Mouse (Mus musculus) hindbrain, embryonic 13.5 days (tissue): ENCODE results near the gene Plagl2. TPM values are rescaled to one million over a fixed set of nuclear protein-coding genes. Genes with fewer than 3 reads are reported as not detected.

ENCODE experiments used
- ATAC-seq: fragments of 200-750 bp; cut with Nextera tagmentation; 2 replicates; pipeline ENCODE4 v1.8.0; 2017; ENCODE audit warnings: moderate TSS enrichment; ENCODE audit not compliant: low FRiP score
- H3K27ac ChIP-seq: fragments of 300-500 bp; sonication (generic); 2 replicates; pipeline ENCODE4 v1.5.1; 2015; ENCODE audit warnings: inconsistent platforms, mild to moderate bottlenecking, moderate library complexity
- H3K27me3 ChIP-seq: fragments of 300-500 bp; sonication (generic); 2 replicates; pipeline ENCODE4 v1.6.1; 2015; ENCODE audit warnings: mild to moderate bottlenecking, inconsistent platforms
- H3K36me3 ChIP-seq: fragments of 300-500 bp; sonication (generic); 2 replicates; pipeline ENCODE4 v1.6.1; 2015; ENCODE audit warnings: mild to moderate bottlenecking, inconsistent platforms
- H3K4me1 ChIP-seq: fragments of 300-500 bp; sonication (generic); replicated peaks from 2 replicates; pipeline ENCODE4 v1.6.1; 2015; ENCODE audit warnings: inconsistent platforms
- H3K4me2 ChIP-seq: fragments of 300-500 bp; sonication (generic); 2 replicates; pipeline ENCODE4 v1.6.1; 2015; ENCODE audit warnings: inconsistent platforms, mild to moderate bottlenecking, moderate library complexity
- H3K4me3 ChIP-seq: fragments of 300-500 bp; sonication (generic); 2 replicates; pipeline ENCODE4 v1.5.1; 2015; ENCODE audit warnings: mild to moderate bottlenecking, inconsistent platforms
- H3K9ac ChIP-seq: fragments of 300-500 bp; sonication (generic); 2 replicates; pipeline ENCODE4 v1.6.1; 2015; ENCODE audit warnings: mild to moderate bottlenecking, inconsistent platforms
- H3K9me3 ChIP-seq: fragments of 300-500 bp; sonication (generic); 2 replicates; pipeline ENCODE4 v1.6.1; 2016; ENCODE audit warnings: inconsistent platforms
- WGBS: fragments of 180-500 bp; shearing (Covaris S2); methylation state at CpG from one replicate; pipeline ENCODE4 v1.1.7; 2015; 5-methylcytosine and 5-hydroxymethylcytosine counted together
- polyA plus RNA-seq: library from polyadenylated mRNA; unstranded; fragments of >200 nt; fragmentation: Nextera tagmentation; extraction: Ambion mirVana; gene quantifications from 2 replicates; pipeline ENCODE4 v1.2.1, GENCODE M21; 2015

Gene Plagl2
- polyA plus RNA-seq, 1 experiment from 2014 or later = 7.2 TPM

- Histone ChIP-seq H3K4me3 (no peak overlapping the region), H3K9ac (no peak overlapping the region), H3K27me3 (no peaks in the 10 kb centered on the region), H3K36me3 (peaks cover 37% of the 10 kb centered on the region), H3K4me1 (peaks cover 41% of the 10 kb centered on the region), H3K27ac (no peak overlapping the region), H3K9me3 (no peaks in the 10 kb centered on the region), H3K4me2 (no peak overlapping the region)
- WGBS = 81% methylated on average over 4 of the region's 4 CpGs
- no peak for ATAC-seq
These were observed 4.0 kb downstream of the Plagl2 start for GRCm38 (mm10) chr2:153237193-153237592.

- ATAC-seq = no peak
- Histone ChIP-seq H3K4me1 (peaks cover 18% of the 10 kb centered on the region), H3K27me3 (no peaks in the 10 kb centered on the region), H3K27ac (no peak overlapping the region), H3K9ac (no peak overlapping the region), H3K4me2 (no peak overlapping the region), H3K9me3 (no peaks in the 10 kb centered on the region), H3K4me3 (no peak overlapping the region), H3K36me3 (peaks cover 62% of the 10 kb centered on the region)
- 85% methylated on average over 5 of the region's 5 CpGs for WGBS
These were observed 12.7 kb downstream of the Plagl2 start for GRCm38 (mm10) chr2:153228523-153228922.

- ATAC-seq = no peak
- Histone ChIP-seq H3K4me1 (peaks cover 18% of the 10 kb centered on the region), H3K27me3 (no peaks in the 10 kb centered on the region), H3K9ac (no peak overlapping the region), H3K27ac (no peak overlapping the region), H3K36me3 (peaks cover 56% of the 10 kb centered on the region), H3K4me3 (no peak overlapping the region), H3K9me3 (no peaks in the 10 kb centered on the region), H3K4me2 (no peak overlapping the region)
- 95% methylated on average over 4 of the region's 4 CpGs for WGBS
These were observed 13.3 kb downstream of the Plagl2 start for GRCm38 (mm10) chr2:153227959-153228358.

GRCm38 (mm10) chr2:153225595-153225953 is 15.7 kb downstream of the Plagl2 start:
- peak overlapping the region; percentile 88 for H3K27ac ChIP-seq
- peak overlapping the region; percentile 72 for H3K4me2 ChIP-seq
- H3K4me1 ChIP-seq = peaks cover 18% of the 10 kb centered on the region
- H3K36me3 ChIP-seq = peaks cover 45% of the 10 kb centered on the region
- H3K27me3 ChIP-seq = no peaks in the 10 kb centered on the region
- H3K4me3 ChIP-seq = peak overlapping the region; percentile 62
- WGBS = 11% methylated on average over 3 of the region's 3 CpGs
- H3K9ac ChIP-seq = peak overlapping the region; percentile 92
- no peaks in the 10 kb centered on the region for H3K9me3 ChIP-seq
- no peak for ATAC-seq

- 2% methylated on average over 31 of the region's 31 CpGs for WGBS
- peak within 1 kb of the TSS; percentile 92 for H3K9ac ChIP-seq
- peak within 1 kb of the TSS; percentile 72 for H3K4me2 ChIP-seq
- H3K9me3 ChIP-seq = no peaks in the 10 kb centered on the region
- peaks cover 44% of the 10 kb centered on the region for H3K36me3 ChIP-seq
- no peaks in the 10 kb centered on the region for H3K27me3 ChIP-seq
- peaks cover 18% of the 10 kb centered on the region for H3K4me1 ChIP-seq
- H3K27ac ChIP-seq = peak within 1 kb of the TSS; percentile 88
- ATAC-seq = peak; percentile 90
- H3K4me3 ChIP-seq = peak within 1 kb of the TSS; percentile 62
These were observed 16.2 kb downstream of the Plagl2 start, which contains the start of gene Tspyl3 for GRCm38 (mm10) chr2:153224946-153225594. Gene Tspyl3 (minus strand): TSS chr2:153225441.

- no peak for ATAC-seq
- no peak overlapping the region for H3K4me2 ChIP-seq
These were observed 18.7 kb downstream of the Plagl2 start for GRCm38 (mm10) chr2:153222566-153222965.

GRCm38 (mm10) chr2:153222130-153222529 is 19.1 kb downstream of the Plagl2 start:
- no peak overlapping the region for H3K9ac ChIP-seq
- no peak overlapping the region for H3K4me2 ChIP-seq
- no peaks in the 10 kb centered on the region for H3K9me3 ChIP-seq
- peaks cover 18% of the 10 kb centered on the region for H3K4me1 ChIP-seq
- peaks cover 22% of the 10 kb centered on the region for H3K36me3 ChIP-seq
- H3K4me3 ChIP-seq = no peak overlapping the region
- no peak for ATAC-seq
- H3K27ac ChIP-seq = no peak overlapping the region
- H3K27me3 ChIP-seq = no peaks in the 10 kb centered on the region

More at GRCm38 (mm10) chr2:153222566-153222965, 18.7 kb downstream of the Plagl2 start:
- H3K9ac ChIP-seq = no peak overlapping the region
- no peak overlapping the region for H3K4me3 ChIP-seq
- H3K4me1 ChIP-seq = peaks cover 18% of the 10 kb centered on the region
- 96% methylated on average over 2 of the region's 2 CpGs for WGBS
- H3K27me3 ChIP-seq = no peaks in the 10 kb centered on the region
- H3K9me3 ChIP-seq = no peaks in the 10 kb centered on the region
- H3K27ac ChIP-seq = no peak overlapping the region
- H3K36me3 ChIP-seq = peaks cover 26% of the 10 kb centered on the region

- WGBS = 92% methylated on average over 4 of the region's 4 CpGs
- no peak overlapping the region for H3K4me3 ChIP-seq
- no peak overlapping the region for H3K9ac ChIP-seq
- H3K36me3 ChIP-seq = peaks cover 18% of the 10 kb centered on the region
- H3K4me2 ChIP-seq = no peak overlapping the region
- no peak for ATAC-seq
- no peak overlapping the region for H3K27ac ChIP-seq
- H3K9me3 ChIP-seq = no peaks in the 10 kb centered on the region
- peaks cover 18% of the 10 kb centered on the region for H3K4me1 ChIP-seq
- H3K27me3 ChIP-seq = no peaks in the 10 kb centered on the region
These were observed 19.6 kb downstream of the Plagl2 start for GRCm38 (mm10) chr2:153221620-153222019.

- Histone ChIP-seq H3K27me3 (no peaks in the 10 kb centered on the region), H3K4me3 (no peak overlapping the region), H3K9me3 (no peaks in the 10 kb centered on the region), H3K4me2 (no peak overlapping the region), H3K27ac (no peak overlapping the region), H3K4me1 (no peaks in the 10 kb centered on the region), H3K9ac (no peak overlapping the region), H3K36me3 (peaks cover 18% of the 10 kb centered on the region)
- 88% methylated on average over 3 of the region's 3 CpGs for WGBS
- no peak for ATAC-seq
These were observed 22.7 kb downstream of the Plagl2 start for GRCm38 (mm10) chr2:153218516-153218915.

- 93% methylated on average over 10 of the region's 10 CpGs for WGBS
- Histone ChIP-seq H3K9me3 (no peaks in the 10 kb centered on the region), H3K9ac (no peak overlapping the region), H3K36me3 (peaks cover 18% of the 10 kb centered on the region), H3K4me1 (no peaks in the 10 kb centered on the region), H3K27ac (no peak overlapping the region), H3K4me2 (no peak overlapping the region), H3K4me3 (no peak overlapping the region), H3K27me3 (no peaks in the 10 kb centered on the region)
- no peak for ATAC-seq
These were observed 23.3 kb downstream of the Plagl2 start for GRCm38 (mm10) chr2:153217826-153218340.

- H3K36me3 ChIP-seq = peaks cover 10% of the 10 kb centered on the region
- no peak overlapping the region for H3K27ac ChIP-seq
- H3K9ac ChIP-seq = no peak overlapping the region
- H3K4me1 ChIP-seq = no peaks in the 10 kb centered on the region
- ATAC-seq = no peak
- no peaks in the 10 kb centered on the region for H3K27me3 ChIP-seq
- no peak overlapping the region for H3K4me2 ChIP-seq
- no peak overlapping the region for H3K4me3 ChIP-seq
- 95% methylated on average over 4 of the region's 4 CpGs for WGBS
- no peaks in the 10 kb centered on the region for H3K9me3 ChIP-seq
These were observed 25.8 kb downstream of the Plagl2 start for GRCm38 (mm10) chr2:153215421-153215820.

GRCm38 (mm10) chr2:153214771-153215259 is 26.4 kb downstream of the Plagl2 start:
- Histone ChIP-seq H3K9me3 (no peaks in the 10 kb centered on the region), H3K4me3 (no peak overlapping the region), H3K4me2 (no peak overlapping the region), H3K27ac (no peak overlapping the region), H3K36me3 (peaks cover 9% of the 10 kb centered on the region), H3K9ac (no peak overlapping the region), H3K4me1 (no peaks in the 10 kb centered on the region), H3K27me3 (no peaks in the 10 kb centered on the region)
- no peak for ATAC-seq
- 83% methylated on average over 6 of the region's 6 CpGs for WGBS

- WGBS = 96% methylated on average over 4 of the region's 4 CpGs
- H3K36me3 ChIP-seq = peaks cover 22% of the 10 kb centered on the region
- no peak for ATAC-seq
- no peak overlapping the region for H3K4me3 ChIP-seq
- no peaks in the 10 kb centered on the region for H3K9me3 ChIP-seq
- no peaks in the 10 kb centered on the region for H3K27me3 ChIP-seq
- H3K9ac ChIP-seq = no peak overlapping the region
- H3K4me2 ChIP-seq = no peak overlapping the region
- no peak overlapping the region for H3K27ac ChIP-seq
- H3K4me1 ChIP-seq = no peaks in the 10 kb centered on the region
These were observed 27.9 kb downstream of the Plagl2 start for GRCm38 (mm10) chr2:153213351-153213750.
